Mouse (Mus musculus) fibroblast of lung, adult 2 months (primary cell): ENCODE measurements around the gene Rangap1.

Experiments
- DNase-seq: peaks from one replicate; pipeline ENCODE4 v3.0.0-alpha.2; 2011; ENCODE audit warnings: low read depth

Gene Rangap1

DNA sequence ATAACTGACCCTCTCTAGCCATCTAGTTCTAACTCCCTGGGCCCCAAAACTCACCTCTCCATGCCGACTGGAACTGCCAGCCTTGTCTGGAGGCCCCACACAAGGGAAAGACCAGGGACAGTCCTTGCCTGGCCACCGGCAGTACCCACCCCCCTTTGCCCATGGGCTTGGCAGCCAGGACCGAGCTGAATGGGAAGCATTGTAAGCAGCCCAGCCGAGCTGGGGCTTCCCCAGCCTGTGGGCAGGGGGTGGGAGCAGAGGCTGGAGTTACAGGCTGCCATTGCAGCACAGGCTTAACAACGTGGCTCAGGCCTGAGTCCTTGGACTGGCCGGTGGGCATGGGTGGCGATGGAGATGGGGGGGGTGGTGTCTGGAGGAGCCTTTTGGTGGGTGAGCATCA is 48.2 kb downstream of the Rangap1 start, which contains the start of gene Chadl:
Gene Chadl, minus strand, starts transcription at position 113 of the 400 bp plus-strand sequence.
- no peak for DNase-seq

DNA sequence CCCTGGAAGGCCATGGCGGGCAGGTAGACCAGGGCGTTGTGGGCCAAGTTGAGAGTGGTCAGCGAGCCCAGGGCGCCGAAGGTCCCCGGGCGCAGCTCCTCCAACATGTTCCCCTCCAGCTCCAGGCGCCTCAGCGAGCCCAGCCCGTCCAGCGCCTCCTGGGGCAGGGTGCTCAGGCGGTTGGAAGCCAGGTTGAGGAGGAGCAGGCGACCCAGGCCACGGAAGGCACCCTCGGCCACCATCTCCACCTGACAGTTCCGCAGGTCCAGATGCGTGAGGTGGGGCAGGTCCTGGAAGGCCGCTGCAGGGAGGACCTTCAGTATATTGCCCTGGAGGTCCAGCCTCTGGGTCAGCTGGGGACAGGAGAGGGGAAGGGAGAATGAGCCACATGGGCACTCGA is 50.4 kb downstream of the Rangap1 start:
- DNase-seq = no peak

DNA sequence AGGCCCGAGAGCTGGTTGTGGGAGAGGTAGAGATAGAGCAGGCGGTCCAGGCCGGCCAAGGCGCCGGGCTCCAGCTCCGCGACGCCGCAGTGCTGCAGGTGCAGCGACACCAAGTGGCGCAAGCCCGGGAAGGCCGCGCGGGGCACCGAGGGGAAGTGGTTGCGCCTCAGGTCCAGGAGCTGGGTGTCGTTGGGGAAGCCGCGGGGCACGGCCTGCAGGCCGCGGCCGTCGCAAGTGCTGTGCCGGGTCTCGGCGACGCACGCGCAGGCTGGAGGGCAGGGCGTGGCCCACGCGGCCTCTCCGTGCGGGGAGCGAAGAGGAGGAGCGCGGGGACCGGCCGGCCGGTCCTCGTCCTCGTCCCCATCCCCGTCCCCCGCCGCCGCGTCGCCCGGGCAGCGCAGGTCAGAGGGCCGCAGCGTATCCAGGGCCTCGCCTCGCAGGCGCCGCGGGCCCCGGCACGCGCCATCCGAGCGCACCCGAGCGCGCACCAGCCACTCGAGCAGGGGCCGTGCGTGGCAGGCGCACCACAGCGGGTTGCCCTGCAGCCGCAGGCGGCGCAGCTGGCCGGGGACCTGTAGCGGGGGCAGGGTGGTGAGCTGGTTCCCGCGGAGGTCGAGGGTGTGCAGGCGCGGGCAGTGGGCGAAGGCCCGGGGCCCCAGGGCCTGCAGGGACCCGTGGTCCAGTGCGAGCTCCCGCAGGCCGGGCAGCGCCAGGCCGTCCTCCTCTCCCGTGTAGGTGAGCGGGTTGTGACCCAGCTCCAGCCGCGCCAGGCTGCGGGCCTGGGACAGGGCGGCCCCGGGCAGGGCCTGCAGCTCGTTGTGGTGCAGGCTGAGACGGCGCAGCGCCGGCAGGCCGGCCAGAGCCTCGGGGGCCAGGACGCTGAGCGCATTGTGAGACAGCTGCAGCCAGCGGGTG is 51.1 kb downstream of the Rangap1 start:
- peak; percentile 37 for DNase-seq

DNA sequence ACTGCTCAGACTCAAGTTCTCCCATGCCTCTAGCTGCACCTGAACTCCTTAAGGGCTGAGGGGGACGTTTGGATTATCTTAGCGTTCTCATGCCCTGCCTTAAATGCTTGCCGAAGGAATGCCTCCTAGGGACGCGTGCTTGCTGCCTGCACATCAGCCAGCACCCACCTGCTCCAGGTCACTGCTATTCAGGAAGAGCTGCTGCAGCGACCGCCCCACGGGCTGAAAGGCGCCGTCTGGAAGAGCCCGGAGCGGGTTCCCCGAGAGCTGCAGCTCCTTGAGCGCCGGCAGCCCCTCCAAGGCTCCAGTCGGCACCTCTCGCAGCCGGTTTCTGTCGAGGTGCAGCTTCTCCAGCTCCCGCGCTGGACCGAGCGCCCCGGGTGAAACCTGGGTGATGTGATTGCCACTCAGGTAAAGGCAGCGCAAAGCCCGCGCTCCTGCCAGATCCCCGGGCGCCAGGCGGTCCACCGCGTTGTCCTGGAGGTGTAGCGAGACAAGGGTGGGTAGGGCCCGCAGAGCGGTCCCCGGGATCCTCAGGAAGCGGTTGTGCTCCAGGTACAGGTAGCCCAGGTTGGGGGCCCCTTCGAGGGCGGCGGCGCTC is 51.9 kb downstream of the Rangap1 start:
- no peak for DNase-seq

DNA sequence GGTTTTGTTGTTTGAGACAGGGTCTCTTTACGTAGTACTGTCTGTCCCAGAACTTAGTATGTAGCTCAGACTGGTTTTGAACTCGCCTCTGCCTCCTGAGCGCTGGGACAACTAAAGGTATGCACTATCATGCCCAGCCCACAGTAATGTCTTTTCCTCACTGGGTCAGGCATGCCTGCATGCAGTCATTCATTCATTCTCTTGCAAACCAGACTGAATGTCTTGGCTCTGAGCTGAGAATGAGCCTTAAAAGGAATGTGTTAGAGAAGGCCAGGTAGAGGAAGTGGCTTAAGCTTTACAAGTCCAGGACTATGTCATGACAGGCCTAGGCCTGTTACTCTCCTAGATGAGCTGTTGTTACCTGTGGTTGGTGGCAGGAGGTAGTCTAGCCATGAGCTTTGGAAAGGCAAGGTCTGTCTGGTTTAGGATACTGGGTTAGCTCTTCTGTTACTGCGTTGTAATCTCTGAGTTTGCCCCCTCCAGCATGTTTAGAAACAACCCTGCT is 65.0 kb downstream of the Rangap1 start:
- DNase-seq = no peak

DNA sequence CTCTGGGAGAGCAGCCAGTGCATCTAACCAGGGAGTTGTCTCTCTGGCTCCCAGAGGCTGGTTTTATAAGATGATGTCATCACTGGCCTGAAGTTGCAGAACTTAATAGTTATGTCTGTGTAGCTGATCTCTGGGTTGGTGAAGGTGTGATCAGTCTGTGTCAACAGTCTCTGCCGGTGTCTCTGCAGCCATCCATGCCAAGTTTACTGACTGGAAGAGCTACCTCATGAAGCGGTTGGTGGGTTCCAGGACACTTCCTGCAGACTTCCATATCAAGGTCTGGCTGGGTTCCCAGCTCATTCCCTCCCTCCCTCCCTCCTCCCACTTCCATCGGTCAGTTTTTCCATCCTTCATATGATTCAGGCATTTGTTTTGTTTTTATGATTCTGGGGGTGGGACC is 68.7 kb downstream of the Rangap1 start:
- no peak for DNase-seq

DNA sequence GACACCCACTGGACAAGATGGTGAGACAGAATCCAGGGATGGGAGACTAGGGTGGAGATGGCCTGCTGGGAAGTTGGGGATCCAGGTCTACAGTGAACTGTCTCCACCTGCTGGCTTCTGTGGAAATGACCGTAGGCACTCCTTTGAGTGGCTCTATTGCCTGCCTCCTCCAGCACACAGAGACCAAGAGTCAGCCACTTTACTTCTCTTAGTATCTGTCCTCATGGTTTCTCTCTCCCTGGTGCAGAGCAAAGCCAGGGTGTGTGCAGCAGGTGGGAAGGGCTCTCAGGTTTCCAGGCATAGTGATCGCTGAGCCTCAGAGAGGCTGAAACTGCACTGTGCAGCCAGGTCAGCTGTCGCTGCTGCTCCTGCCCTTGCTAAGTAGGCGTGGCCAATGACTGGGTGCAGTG is 75.1 kb downstream of the Rangap1 start:
- DNase-seq = no peak

DNA sequence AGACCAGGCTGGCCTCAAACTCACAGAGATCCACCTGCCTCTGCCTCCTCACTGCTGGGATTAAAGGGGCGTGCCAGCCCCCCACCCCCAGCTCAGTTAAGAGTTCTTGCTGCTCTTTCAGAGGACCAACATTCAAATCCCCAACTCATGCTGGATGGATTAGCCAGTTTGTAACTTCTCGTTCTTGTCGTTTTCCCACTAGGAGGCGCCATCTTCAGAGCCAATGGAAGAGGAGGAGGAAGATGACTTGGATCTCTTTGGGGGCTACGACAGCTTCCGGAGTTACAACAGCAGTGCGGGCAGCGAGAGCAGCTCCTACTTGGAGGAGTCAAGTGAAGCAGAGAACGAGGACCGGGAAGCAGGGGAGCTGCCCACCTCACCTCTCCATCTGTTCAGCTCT is 78.4 kb downstream of the Rangap1 start:
- no peak for DNase-seq

DNA sequence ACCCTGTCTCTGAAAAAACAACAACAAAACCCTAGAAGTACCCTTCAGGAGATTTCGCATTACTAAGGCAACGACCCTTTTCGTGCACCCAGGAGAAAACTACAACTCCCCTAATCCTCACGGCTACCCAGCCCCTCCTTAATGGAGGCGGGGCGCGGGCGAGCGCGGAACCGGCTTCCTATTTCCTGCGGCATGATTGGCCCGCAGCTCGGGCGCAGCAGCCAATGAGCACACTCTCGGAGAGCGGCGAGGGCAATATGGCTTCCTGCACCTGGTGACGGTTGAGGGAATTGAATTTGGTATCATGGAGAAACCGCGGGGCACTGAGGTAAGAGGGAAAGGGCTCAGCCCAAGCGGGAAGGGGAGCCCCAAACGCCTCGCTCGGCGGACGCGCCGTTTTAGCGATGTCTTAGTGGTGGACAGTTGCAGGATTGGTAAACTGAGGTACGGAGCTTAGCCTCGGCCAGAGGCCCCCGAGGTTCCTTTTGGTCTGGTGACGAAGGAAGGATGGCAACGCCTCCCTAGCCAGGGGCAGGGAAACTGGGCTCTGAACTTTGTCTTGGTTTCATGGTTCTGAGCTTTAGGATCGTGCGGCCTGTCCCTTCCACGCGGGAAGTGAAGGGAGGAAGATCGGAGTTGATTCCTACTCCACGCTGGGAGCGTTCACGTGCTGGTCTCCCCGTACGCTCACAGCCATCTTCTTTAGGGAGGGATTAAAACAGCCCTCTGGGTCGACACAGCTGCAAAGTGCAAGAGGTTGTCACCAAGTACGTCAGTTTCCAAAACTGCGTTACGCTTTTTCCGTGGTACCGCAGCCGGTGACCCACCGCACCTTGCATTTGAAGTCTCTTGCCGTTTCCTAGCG is 81.4 kb downstream of the Rangap1 start, which contains the start of gene L3mbtl2:
Gene L3mbtl2, plus strand, starts transcription at position 193 of the 865 bp plus-strand sequence.
- DNase-seq = peak; percentile 76

DNA sequence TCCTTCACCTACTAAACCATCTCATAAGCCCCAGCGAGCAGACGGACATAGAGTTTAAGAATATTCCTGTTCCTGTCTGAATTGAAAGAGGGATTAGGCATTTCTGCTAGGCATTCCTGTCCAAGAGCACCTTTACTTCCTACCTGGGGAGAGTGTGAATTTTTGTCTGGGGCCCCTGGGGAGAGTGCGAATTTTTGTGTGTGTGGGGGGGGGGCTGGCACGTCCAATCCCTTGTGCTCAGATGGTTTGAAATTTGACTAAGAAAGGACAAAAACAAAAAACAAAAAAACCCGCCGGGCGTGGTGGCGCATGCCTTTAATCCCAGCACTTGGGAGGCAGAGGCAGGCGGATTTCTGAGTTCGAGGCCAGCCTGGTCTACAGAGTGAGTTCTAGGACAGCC is 82.0 kb downstream of the Rangap1 start:
- no peak for DNase-seq

DNA sequence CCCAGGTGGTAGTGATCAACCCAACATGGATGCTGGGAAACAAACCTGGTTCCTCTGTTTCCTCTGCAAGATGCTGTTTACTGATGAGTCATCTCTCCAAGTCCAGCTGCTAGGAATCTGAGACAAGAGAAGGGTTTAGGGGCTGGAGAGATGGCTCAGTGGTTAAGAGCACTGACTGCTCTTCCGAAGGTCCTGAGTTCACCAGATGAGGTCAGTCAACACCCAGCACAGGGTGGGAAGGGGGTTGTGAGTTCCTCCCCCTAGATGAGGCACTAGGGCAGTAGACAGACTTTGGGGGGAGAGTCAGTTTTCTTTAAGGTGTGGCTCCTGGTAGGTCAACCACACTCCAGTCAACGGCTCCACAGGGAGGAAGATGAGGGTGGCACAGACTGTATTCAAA is 83.6 kb downstream of the Rangap1 start:
- no peak for DNase-seq
